Mouse (Mus musculus): Measurements from ENCODE around the gene Spata33. TPM values are rescaled to one million over a fixed set of nuclear protein-coding genes. Genes with fewer than 3 reads are reported as not detected.
A peak's percentile ranks its signal among the peaks of the same experiment; 100 is the strongest.

The Spata33 gene
- total RNA-seq, 1 experiment, result 1.2 TPM

- no peaks in the 10 kb centered on the region for H3K9me3 ChIP-seq (ENCODE audit: control insufficient read depth, insufficient read depth, low read depth, low read length)
- peaks cover 3 to 31% of the 10 kb centered on the region in 2 experiments; a peak in 3 of 4 replicates for H3K4me1 ChIP-seq (ENCODE audit: control insufficient read depth in 2 of 2, insufficient read depth in 2 of 2, low read length in 2 of 2, poor library complexity in 1 of 2)
- TF ChIP-seq ZNF384 (IDR thresholded peaks at IDR 0.05; ENCODE audit: low read depth, low read length), result no peak
- TF ChIP-seq HCFC1 (IDR thresholded peaks at IDR 0.05; ENCODE audit: borderline replicate concordance, insufficient read depth, low read length), result no peak
- no peak for TF ChIP-seq MAFK (IDR thresholded peaks at IDR 0.05; ENCODE audit: insufficient read depth, low read depth, low read length)
- no peak for TF ChIP-seq ZC3H11A (IDR thresholded peaks at IDR 0.05; ENCODE audit: borderline replicate concordance, low read depth, low read length)
- no peak for TF ChIP-seq CHD2 (IDR thresholded peaks at IDR 0.05; ENCODE audit: low read depth, low read length)
- H3K9ac ChIP-seq (ENCODE audit: insufficient read depth, low read depth, low read length, poor library complexity, severe bottlenecking), result no peak overlapping the region
- no peak for DNase-seq (ENCODE audit: low read depth, low spot score)
- H3K36me3 ChIP-seq (ENCODE audit: control insufficient read depth, insufficient read depth, low read length, poor library complexity, severe bottlenecking), result peaks cover 8% of the 10 kb centered on the region; the same call in 1 of the 2 replicates
- in situ Hi-C loops (cut with MboI; ENCODE audit: low sequenced_read_pairs in 2 of 2, unreplicated experiment in 2 of 2), result no loop called here
- no peak overlapping the region for H3K4me3 ChIP-seq (ENCODE audit: insufficient read depth in 1 of 2, low read depth in 1 of 2, low read length in 2 of 2, poor library complexity in 1 of 2, severe bottlenecking in 1 of 2)
- no peak overlapping the region for H3K27ac ChIP-seq (ENCODE audit: insufficient read depth, low read depth, low read length, poor library complexity, severe bottlenecking)
Observed at GRCm38 (mm10) chr8:123233760-123234159, 21.1 kb downstream of the Spata33 start.

- in situ Hi-C loops (cut with MboI; ENCODE audit: low sequenced_read_pairs in 2 of 2, unreplicated experiment in 2 of 2), result no loop called here
- H3K9ac ChIP-seq (ENCODE audit: insufficient read depth, low read depth, low read length, poor library complexity, severe bottlenecking), result no peak overlapping the region
- no peak overlapping the region for H3K27ac ChIP-seq (ENCODE audit: insufficient read depth, low read depth, low read length, poor library complexity, severe bottlenecking)
- H3K36me3 ChIP-seq (ENCODE audit: control insufficient read depth, insufficient read depth, low read length, poor library complexity, severe bottlenecking), result peaks cover 4% of the 10 kb centered on the region; the same call in 1 of the 2 replicates
- DNase-seq (ENCODE audit: low read depth, low spot score), result no peak
- peak overlapping the region; percentile 49 to 81; a peak in 1 of 4 replicates for H3K4me3 ChIP-seq (ENCODE audit: insufficient read depth in 1 of 2, low read depth in 1 of 2, low read length in 2 of 2, poor library complexity in 1 of 2, severe bottlenecking in 1 of 2)
- peaks cover 3 to 31% of the 10 kb centered on the region in 2 experiments; a peak in 3 of 4 replicates for H3K4me1 ChIP-seq (ENCODE audit: control insufficient read depth in 2 of 2, insufficient read depth in 2 of 2, low read length in 2 of 2, poor library complexity in 1 of 2)
- no peaks in the 10 kb centered on the region for H3K9me3 ChIP-seq (ENCODE audit: control insufficient read depth, insufficient read depth, low read depth, low read length)
- TF ChIP-seq ZC3H11A (IDR thresholded peaks at IDR 0.05; ENCODE audit: borderline replicate concordance, low read depth, low read length) (no peak), ZNF384 (IDR thresholded peaks at IDR 0.05; ENCODE audit: low read depth, low read length) (no peak), MAFK (IDR thresholded peaks at IDR 0.05; ENCODE audit: insufficient read depth, low read depth, low read length) (no peak), CHD2 (IDR thresholded peaks at IDR 0.05; ENCODE audit: low read depth, low read length) (no peak), HCFC1 (IDR thresholded peaks at IDR 0.05; ENCODE audit: borderline replicate concordance, insufficient read depth, low read length) (no peak)
Observed at GRCm38 (mm10) chr8:123234918-123235519, 22.4 kb downstream of the Spata33 start.

- H3K27ac ChIP-seq (ENCODE audit: insufficient read depth, low read depth, low read length, poor library complexity, severe bottlenecking), result no peak within 1 kb of the TSS
- in situ Hi-C loops (cut with MboI; ENCODE audit: low sequenced_read_pairs in 2 of 2, unreplicated experiment in 2 of 2), result no loop called here
Observed at GRCm38 (mm10) chr8:123235520-123236497, 23.2 kb downstream of the Spata33 start, which contains the start of gene Spata2l. Spata2l (minus strand) TSS chr8:123236233.

GRCm38 (mm10) chr8:123239398-123239797 lies 26.8 kb downstream of the Spata33 start:
- Histone ChIP-seq H3K27ac (ENCODE audit: insufficient read depth, low read depth, low read length, poor library complexity, severe bottlenecking) (no peak overlapping the region), H3K9ac (ENCODE audit: insufficient read depth, low read depth, low read length, poor library complexity, severe bottlenecking) (no peak overlapping the region), H3K36me3 (ENCODE audit: control insufficient read depth, insufficient read depth, low read length, poor library complexity, severe bottlenecking) (peaks cover 2% of the 10 kb centered on the region; the same call in 1 of the 2 replicates), H3K9me3 (ENCODE audit: control insufficient read depth, insufficient read depth, low read depth, low read length) (no peaks in the 10 kb centered on the region), H3K4me3 (ENCODE audit: insufficient read depth in 1 of 2, low read depth in 1 of 2, low read length in 2 of 2, poor library complexity in 1 of 2, severe bottlenecking in 1 of 2) (no peak overlapping the region), H3K4me1 (ENCODE audit: control insufficient read depth in 2 of 2, insufficient read depth in 2 of 2, low read length in 2 of 2, poor library complexity in 1 of 2) (peaks cover 3 to 18% of the 10 kb centered on the region in 2 experiments; a peak in 3 of 4 replicates)
- no peak for DNase-seq (ENCODE audit: low read depth, low spot score)
- TF ChIP-seq ZC3H11A (IDR thresholded peaks at IDR 0.05; ENCODE audit: borderline replicate concordance, low read depth, low read length) (no peak), ZNF384 (IDR thresholded peaks at IDR 0.05; ENCODE audit: low read depth, low read length) (no peak), MAFK (IDR thresholded peaks at IDR 0.05; ENCODE audit: insufficient read depth, low read depth, low read length) (no peak), HCFC1 (IDR thresholded peaks at IDR 0.05; ENCODE audit: borderline replicate concordance, insufficient read depth, low read length) (no peak), CHD2 (IDR thresholded peaks at IDR 0.05; ENCODE audit: low read depth, low read length) (no peak)
- in situ Hi-C loops (cut with MboI; ENCODE audit: low sequenced_read_pairs in 2 of 2, unreplicated experiment in 2 of 2), result no loop called here

More at GRCm38 (mm10) chr8:123235520-123236497, 23.2 kb downstream of the Spata33 start, which contains the start of gene Spata2l:
- no peaks in the 10 kb centered on the region for H3K9me3 ChIP-seq (ENCODE audit: control insufficient read depth, insufficient read depth, low read depth, low read length)
- no peaks in the 10 kb centered on the region for H3K36me3 ChIP-seq (ENCODE audit: control insufficient read depth, insufficient read depth, low read length, poor library complexity, severe bottlenecking)
- peaks cover 3 to 31% of the 10 kb centered on the region in 2 experiments; a peak in 3 of 4 replicates for H3K4me1 ChIP-seq (ENCODE audit: control insufficient read depth in 2 of 2, insufficient read depth in 2 of 2, low read length in 2 of 2, poor library complexity in 1 of 2)
- peak within 1 kb of the TSS; percentile 19; the same call in 1 of the 2 replicates for H3K9ac ChIP-seq (ENCODE audit: insufficient read depth, low read depth, low read length, poor library complexity, severe bottlenecking)
- TF ChIP-seq ZC3H11A (IDR thresholded peaks at IDR 0.05; ENCODE audit: borderline replicate concordance, low read depth, low read length) (no peak), HCFC1 (IDR thresholded peaks at IDR 0.05; ENCODE audit: borderline replicate concordance, insufficient read depth, low read length) (no peak), MAFK (IDR thresholded peaks at IDR 0.05; ENCODE audit: insufficient read depth, low read depth, low read length) (no peak), ZNF384 (IDR thresholded peaks at IDR 0.05; ENCODE audit: low read depth, low read length) (no peak), CHD2 (IDR thresholded peaks at IDR 0.05; ENCODE audit: low read depth, low read length) (no peak)
- H3K4me3 ChIP-seq (ENCODE audit: insufficient read depth in 1 of 2, low read depth in 1 of 2, low read length in 2 of 2, poor library complexity in 1 of 2, severe bottlenecking in 1 of 2), result peak within 1 kb of the TSS; percentile 49 to 81
- DNase-seq (ENCODE audit: low read depth, low spot score), result peak; percentile 90

Measured in ES-E14 (cell line).